Mouse (Mus musculus) spleen, adult 2 months (tissue): ENCODE data around the gene Zfp786.

Experiments
- CTCF ChIP-seq: fragments of 200-500 bp; IDR thresholded peaks from 2 replicates; pipeline ENCODE4 v1.5.1; 2011; ENCODE audit warnings: mild to moderate bottlenecking, inconsistent platforms; ENCODE audit not compliant: insufficient read depth, insufficient read length, insufficient replicate concordance; ENCODE audit errors: extremely low read depth
- POLR2A ChIP-seq: fragments of 200-500 bp; IDR thresholded peaks from 2 replicates; pipeline ENCODE4 v1.6.1; 2011; ENCODE audit warnings: low read depth, low read length, inconsistent platforms

GRCm38 (mm10) chr6:47835482-47835983, 4.9 kb upstream of the Zfp786 start, which contains the start of gene Zfp398:
- TF ChIP-seq POLR2A (peak; percentile 27), CTCF (peak; percentile 93)
